Mouse (Mus musculus): ENCODE measurements around the gene Maml1.

DNA sequence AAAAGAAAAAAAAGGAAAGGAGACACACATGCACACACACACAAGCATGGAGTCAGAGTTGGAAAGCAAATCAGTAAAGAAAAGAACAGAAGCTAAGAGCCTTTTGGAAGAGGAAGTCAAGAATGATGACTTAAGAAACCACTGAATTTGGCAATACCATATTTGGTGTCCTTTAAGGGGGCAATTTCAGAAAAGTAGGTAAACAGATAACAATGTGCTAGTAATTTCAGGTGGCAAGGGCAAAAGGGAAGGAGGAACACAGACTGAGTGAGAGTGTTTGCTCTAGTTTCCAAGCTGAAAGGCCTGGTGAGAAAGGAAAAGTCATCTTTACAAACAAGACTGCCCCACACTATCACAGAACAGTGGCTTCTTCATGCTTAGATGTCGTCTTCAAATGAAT, 5.7 kb downstream of the Maml1 start:
- TF ChIP-seq CTCF (IDR thresholded peaks at IDR 0.05; ENCODE audit: low read depth, low read length) (no peak), POLR2A (IDR thresholded peaks at IDR 0.05; ENCODE audit: borderline replicate concordance, low read depth, low read length) (no peak)
